Mouse (Mus musculus) lung, embryonic 15.5 days (tissue): Measurements from ENCODE around the gene Gm49322. TPM values are rescaled to one million over a fixed set of nuclear protein-coding genes. Genes with fewer than 3 reads are reported as not detected.

Experiments
- ATAC-seq: fragments of 200-750 bp; cut with Nextera tagmentation; 2 replicates; pipeline ENCODE4 v1.8.0; 2017; ENCODE audit warnings: moderate number of reproducible peaks, borderline replicate concordance; ENCODE audit not compliant: low FRiP score, low TSS enrichment; ENCODE audit errors: extremely low read depth
- H3K27ac ChIP-seq: fragments of 300-500 bp; sonication (generic); 2 replicates; pipeline ENCODE4 v1.5.1; 2015; ENCODE audit warnings: moderate library complexity, mild to moderate bottlenecking, inconsistent platforms
- H3K27me3 ChIP-seq: fragments of 300-500 bp; sonication (generic); 2 replicates; pipeline ENCODE4 v1.6.1; 2015; ENCODE audit warnings: inconsistent platforms
- H3K36me3 ChIP-seq: fragments of 300-500 bp; sonication (generic); 2 replicates; pipeline ENCODE4 v1.6.1; 2015; ENCODE audit warnings: inconsistent platforms
- H3K4me1 ChIP-seq: fragments of 300-500 bp; sonication (generic); 2 replicates; pipeline ENCODE4 v1.6.1; 2015; ENCODE audit warnings: inconsistent platforms
- H3K4me2 ChIP-seq: fragments of 300-500 bp; sonication (generic); 2 replicates; pipeline ENCODE4 v1.6.1; 2015; ENCODE audit warnings: inconsistent platforms, mild to moderate bottlenecking, moderate library complexity
- H3K4me3 ChIP-seq: fragments of 300-500 bp; sonication (generic); 2 replicates; pipeline ENCODE4 v1.5.1; 2015; ENCODE audit warnings: mild to moderate bottlenecking, inconsistent platforms
- H3K9ac ChIP-seq: fragments of 300-500 bp; sonication (generic); 2 replicates; pipeline ENCODE4 v1.6.1; 2015; ENCODE audit warnings: inconsistent platforms
- H3K9me3 ChIP-seq: fragments of 300-500 bp; sonication (generic); 2 replicates; pipeline ENCODE4 v1.6.1; 2016; ENCODE audit warnings: inconsistent platforms
- WGBS: fragments of 180-500 bp; shearing (Covaris S2); methylation state at CpG from one replicate; pipeline ENCODE4 v1.1.7; 2015; 5-methylcytosine and 5-hydroxymethylcytosine counted together
- microRNA-seq: library from miRNA; unstranded; fragments of <30 nt; microRNA quantifications from one replicate; pipeline ENCODE4, GENCODE M21; 2016
- polyA plus RNA-seq: library from polyadenylated mRNA; unstranded; fragments of >200 nt; fragmentation: Nextera tagmentation; extraction: Ambion mirVana; gene quantifications from 2 replicates; pipeline ENCODE4 v1.2.1, GENCODE M21; 2015

The Gm49322 gene
- polyA plus RNA-seq, 1 experiment from 2014 or later: 5.1 TPM

GRCm38 (mm10) chr10:80659213-80659612 is 53.4 kb downstream of the Gm49322 start:
- H3K4me3 ChIP-seq: peak overlapping the region; percentile 25
- WGBS: 13% methylated on average over 10 of the region's 10 CpGs
- H3K9me3 ChIP-seq: no peaks in the 10 kb centered on the region
- peak overlapping the region; percentile 44 for H3K4me2 ChIP-seq
- H3K4me1 ChIP-seq: peaks cover 44% of the 10 kb centered on the region
- H3K27me3 ChIP-seq: no peaks in the 10 kb centered on the region
- no peaks in the 10 kb centered on the region for H3K36me3 ChIP-seq
- peak overlapping the region; percentile 11; the same call in 1 of the 2 replicates for H3K27ac ChIP-seq
- ATAC-seq: no peak
- no peak overlapping the region for H3K9ac ChIP-seq

- H3K36me3 ChIP-seq: peaks cover 6% of the 10 kb centered on the region
- H3K4me2 ChIP-seq: no peak overlapping the region
- H3K4me3 ChIP-seq: no peak overlapping the region
- H3K9me3 ChIP-seq: no peaks in the 10 kb centered on the region
- 31% methylated on average over 5 of the region's 5 CpGs for WGBS
- no peak overlapping the region; the same call in 1 of the 2 replicates for H3K9ac ChIP-seq
- no peak overlapping the region for H3K27ac ChIP-seq
- H3K27me3 ChIP-seq: no peaks in the 10 kb centered on the region
- peaks cover 49% of the 10 kb centered on the region for H3K4me1 ChIP-seq
- no peak for ATAC-seq
Measured at GRCm38 (mm10) chr10:80661149-80661548, 55.3 kb downstream of the Gm49322 start.

- Histone ChIP-seq H3K4me2 (no peak overlapping the region), H3K4me1 (peaks cover 53% of the 10 kb centered on the region), H3K36me3 (peaks cover 31% of the 10 kb centered on the region), H3K4me3 (no peak overlapping the region), H3K27me3 (no peaks in the 10 kb centered on the region), H3K27ac (peak overlapping the region; percentile 81), H3K9ac (no peak overlapping the region), H3K9me3 (no peaks in the 10 kb centered on the region)
- ATAC-seq: no peak
- WGBS: 22% methylated on average over 5 of the region's 5 CpGs
Measured at GRCm38 (mm10) chr10:80663485-80664196, 57.8 kb downstream of the Gm49322 start.

- WGBS: 11% methylated on average over 16 of the region's 16 CpGs
- peak overlapping the region; percentile 37 for H3K4me2 ChIP-seq
- peak; percentile 71 for ATAC-seq
- H3K36me3 ChIP-seq: peaks cover 39% of the 10 kb centered on the region
- no peaks in the 10 kb centered on the region for H3K9me3 ChIP-seq
- peak overlapping the region; percentile 81 for H3K27ac ChIP-seq
- peaks cover 48% of the 10 kb centered on the region for H3K4me1 ChIP-seq
- H3K27me3 ChIP-seq: no peaks in the 10 kb centered on the region
- H3K9ac ChIP-seq: 0 out of 2 replicates have a peak overlapping the region, but pooled peaks have one; percentile 17
- 0 out of 2 replicates have a peak overlapping the region, but pooled peaks have one; percentile 0 for H3K4me3 ChIP-seq
Measured at GRCm38 (mm10) chr10:80664197-80665015, 58.6 kb downstream of the Gm49322 start.

GRCm38 (mm10) chr10:80665016-80665380 is 59.2 kb downstream of the Gm49322 start:
- Histone ChIP-seq H3K4me1 (peaks cover 48% of the 10 kb centered on the region), H3K4me2 (peak overlapping the region; percentile 37), H3K4me3 (0 out of 2 replicates have a peak overlapping the region, but pooled peaks have one; percentile 0), H3K27ac (peak overlapping the region; percentile 81), H3K27me3 (no peaks in the 10 kb centered on the region), H3K9me3 (no peaks in the 10 kb centered on the region), H3K9ac (no peak overlapping the region), H3K36me3 (peaks cover 45% of the 10 kb centered on the region)
- WGBS: 6% methylated on average over 10 of the region's 10 CpGs
- ATAC-seq: peak; percentile 60; the same call in 1 of the 2 replicates

Small RNAs within 50 kb of the gene (microRNA-seq; reads per million reads assigned to microRNA genes)
- not detected for gene Mir6912

Other genes starting within 250 kb of the Gm49322 start
- 0.74 and 1.0 TPM in 2 replicates for gene Plk5, start 249.6 kb upstream of the Gm49322 start, polyA plus RNA-seq
- 7.9 and 9.6 TPM in 2 replicates for gene Mex3d, start 218.4 kb upstream of the Gm49322 start, polyA plus RNA-seq
- 276 and 277 TPM in 2 replicates for gene Mbd3, start 206.5 kb upstream of the Gm49322 start, polyA plus RNA-seq
- 628 and 681 TPM in 2 replicates for gene Uqcr11, start 199.2 kb upstream of the Gm49322 start, polyA plus RNA-seq
- 122 and 126 TPM in 2 replicates for gene Tcf3, start 172.4 kb upstream of the Gm49322 start, polyA plus RNA-seq
- gene Onecut3, start 111.2 kb upstream of the Gm49322 start, polyA plus RNA-seq: not detected in 2 replicates
- 0.05 and 0.16 TPM in 2 replicates for gene Atp8b3, start 66.9 kb upstream of the Gm49322 start, polyA plus RNA-seq
- 25.0 and 25.8 TPM in 2 replicates for gene Rexo1, start 44.5 kb upstream of the Gm49322 start, polyA plus RNA-seq
- gene Klf16, start 28.7 kb upstream of the Gm49322 start, polyA plus RNA-seq: 10.1 and 10.2 TPM in 2 replicates
- gene Abhd17a, start 15.7 kb upstream of the Gm49322 start, polyA plus RNA-seq: 122 and 133 TPM in 2 replicates
- 79.0 and 84.8 TPM in 2 replicates for gene Scamp4, start 3.1 kb upstream of the Gm49322 start, polyA plus RNA-seq
- gene Adat3, start 3.1 kb upstream of the Gm49322 start, polyA plus RNA-seq: 9.1 TPM in 2 replicates
- 142 and 152 TPM in 2 replicates for gene Csnk1g2, start 16.8 kb downstream of the Gm49322 start, polyA plus RNA-seq
- 83.0 and 85.2 TPM in 2 replicates for gene Btbd2, start 51.0 kb downstream of the Gm49322 start, polyA plus RNA-seq
- gene Mknk2, start 72.1 kb downstream of the Gm49322 start, polyA plus RNA-seq: 99.8 and 104 TPM in 2 replicates
- 44.5 and 44.7 TPM in 2 replicates for gene Mob3a, start 96.0 kb downstream of the Gm49322 start, polyA plus RNA-seq
- gene Izumo4, start 96.2 kb downstream of the Gm49322 start, polyA plus RNA-seq: 19.8 and 23.0 TPM in 2 replicates
- 68.2 and 72.4 TPM in 2 replicates for gene Ap3d1, start 136.2 kb downstream of the Gm49322 start, polyA plus RNA-seq
- 15.5 and 18.3 TPM in 2 replicates for gene Dot1l, start 149.2 kb downstream of the Gm49322 start, polyA plus RNA-seq
- 60.1 and 64.7 TPM in 2 replicates for gene Sf3a2, start 192.2 kb downstream of the Gm49322 start, polyA plus RNA-seq
- 116 and 118 TPM in 2 replicates for gene Plekhj1, start 192.6 kb downstream of the Gm49322 start, polyA plus RNA-seq
- 0.09 and 0.13 TPM in 2 replicates for gene Amh, start 199.2 kb downstream of the Gm49322 start, polyA plus RNA-seq
- gene Jsrp1, start 207.5 kb downstream of the Gm49322 start, polyA plus RNA-seq: 0.74 and 1.5 TPM in 2 replicates
- gene Oaz1, start 220.6 kb downstream of the Gm49322 start, polyA plus RNA-seq: 1,965 and 1,985 TPM in 2 replicates
- 0.05 and 0.31 TPM in 2 replicates for gene Lingo3, start 238.0 kb downstream of the Gm49322 start, polyA plus RNA-seq
- 254 and 281 TPM in 2 replicates for gene Lsm7, start 249.2 kb downstream of the Gm49322 start, polyA plus RNA-seq
- 39.1 and 40.8 TPM in 2 replicates for gene Sppl2b, start 249.3 kb downstream of the Gm49322 start, polyA plus RNA-seq